Mouse (Mus musculus): ENCODE results near the gene Zbtb32. TPM values are rescaled to one million over a fixed set of nuclear protein-coding genes. Genes with fewer than 3 reads are reported as not detected.
A peak's percentile ranks its signal among the peaks of the same experiment; 100 is the strongest.

Gene Zbtb32
- polyA plus RNA-seq, 1 experiment from 2014 or later, result 0.35 TPM

DNA sequence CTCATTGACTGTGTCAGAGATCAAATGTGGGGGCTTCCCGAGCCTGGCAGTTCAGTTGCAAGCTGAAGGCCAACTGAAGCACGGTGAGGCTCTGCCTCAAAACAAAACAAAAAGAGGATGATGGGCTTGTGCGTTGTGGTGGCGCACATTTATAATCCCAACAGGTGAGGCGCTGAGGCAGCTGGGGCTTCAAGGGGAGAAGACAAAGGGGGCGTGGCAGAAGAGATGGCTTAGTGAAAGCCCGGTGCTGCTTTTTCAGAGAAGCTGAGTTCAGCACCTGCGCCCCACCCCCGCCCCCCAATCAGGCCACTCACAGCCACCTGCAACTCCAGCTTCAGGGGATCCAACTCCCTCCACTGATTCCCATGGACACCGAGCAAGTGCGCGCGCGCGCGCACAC, 9.8 kb upstream of the Zbtb32 start:
- no peak for ATAC-seq (ENCODE audit: low read depth)
- no peaks in the 10 kb centered on the region for H3K27me3 ChIP-seq (ENCODE audit: control insufficient read depth, insufficient read depth, low read length)
- H3K9me3 ChIP-seq (ENCODE audit: control insufficient read depth, low read length), result no peaks in the 10 kb centered on the region
- no peak overlapping the region for H3K4me3 ChIP-seq (ENCODE audit: low read depth, low read length)
- no peak overlapping the region for H3K4me2 ChIP-seq (ENCODE audit: low read depth, low read length)
- no peaks in the 10 kb centered on the region for H3K36me3 ChIP-seq (ENCODE audit: control insufficient read depth, insufficient read depth, low read length)
- no peaks in the 10 kb centered on the region for H3K4me1 ChIP-seq (ENCODE audit: control insufficient read depth, insufficient read depth, low read length)
- no peak overlapping the region for H3K27ac ChIP-seq (ENCODE audit: low read depth, low read length)
- 48% methylated on average over 16 of the region's 16 CpGs for WGBS
- H3K9ac ChIP-seq (replicated peaks; ENCODE audit: low read depth, low read length), result no peak overlapping the region

DNA sequence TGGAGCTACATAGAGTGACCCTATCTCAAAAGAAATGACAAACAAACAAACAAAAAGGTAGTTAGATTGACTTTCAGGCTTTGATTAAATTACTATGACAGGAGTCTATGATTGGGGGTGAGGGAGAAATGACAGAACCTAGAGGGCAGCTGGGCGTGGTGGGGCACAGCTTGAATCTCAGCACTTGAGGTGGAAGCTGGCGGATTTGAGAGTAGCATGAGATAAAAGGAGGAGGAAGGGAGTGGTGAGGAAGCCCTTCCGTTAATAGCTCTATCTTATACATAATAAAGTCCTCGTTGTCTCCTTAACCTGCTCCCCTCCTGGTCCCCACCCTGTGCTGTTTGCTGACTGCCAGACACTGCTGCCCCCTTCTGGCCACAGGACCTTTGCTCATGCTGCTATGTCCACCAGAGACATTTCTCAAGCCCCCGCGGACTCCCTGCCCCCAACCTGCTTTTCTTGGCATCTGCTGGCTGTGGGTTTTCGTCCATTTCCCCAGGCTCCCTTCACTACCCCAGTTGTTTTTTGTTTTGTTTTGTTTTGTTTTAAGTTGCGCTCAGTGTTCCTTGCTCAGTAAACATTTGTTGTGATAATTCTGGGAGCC, 9.1 kb upstream of the Zbtb32 start:
- Histone ChIP-seq H3K9me3 (ENCODE audit: control insufficient read depth, low read length) (no peaks in the 10 kb centered on the region), H3K36me3 (ENCODE audit: control insufficient read depth, insufficient read depth, low read length) (no peaks in the 10 kb centered on the region), H3K4me1 (ENCODE audit: control insufficient read depth, insufficient read depth, low read length) (no peaks in the 10 kb centered on the region), H3K27me3 (ENCODE audit: control insufficient read depth, insufficient read depth, low read length) (no peaks in the 10 kb centered on the region), H3K4me2 (ENCODE audit: low read depth, low read length) (no peak overlapping the region), H3K27ac (ENCODE audit: low read depth, low read length) (no peak overlapping the region), H3K9ac (replicated peaks; ENCODE audit: low read depth, low read length) (no peak overlapping the region), H3K4me3 (ENCODE audit: low read depth, low read length) (no peak overlapping the region)
- WGBS, result 26% methylated on average over 8 of the region's 8 CpGs
- no peak; the same call in 1 of the 2 replicates for ATAC-seq (ENCODE audit: low read depth)

DNA sequence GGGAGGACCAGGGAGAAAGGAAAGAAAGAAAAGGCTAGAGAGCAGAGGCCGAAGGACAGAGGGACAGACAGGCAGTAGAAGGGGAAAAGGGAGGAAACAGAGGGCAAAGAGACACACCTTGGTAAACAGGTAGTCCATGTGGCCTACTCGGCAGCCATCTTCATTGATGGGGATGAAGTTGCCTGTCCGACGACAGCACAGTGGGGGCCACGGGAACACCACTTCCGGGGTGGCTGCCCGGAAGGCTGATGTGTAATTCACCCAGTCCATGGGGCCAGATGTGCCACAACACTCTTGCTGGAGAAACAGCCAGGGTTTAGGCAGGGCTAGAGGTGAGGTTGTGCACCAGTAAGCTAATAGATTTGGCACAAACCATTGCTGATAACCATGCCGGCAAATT, 6.2 kb upstream of the Zbtb32 start:
- H3K27me3 ChIP-seq (ENCODE audit: control insufficient read depth, insufficient read depth, low read length), result no peaks in the 10 kb centered on the region
- no peak overlapping the region for H3K27ac ChIP-seq (ENCODE audit: low read depth, low read length)
- H3K36me3 ChIP-seq (ENCODE audit: control insufficient read depth, insufficient read depth, low read length), result no peaks in the 10 kb centered on the region
- H3K4me3 ChIP-seq (ENCODE audit: low read depth, low read length), result no peak overlapping the region
- 93% methylated on average over 8 of the region's 8 CpGs for WGBS
- no peak for ATAC-seq (ENCODE audit: low read depth)
- H3K4me2 ChIP-seq (ENCODE audit: low read depth, low read length), result no peak overlapping the region
- H3K9ac ChIP-seq (replicated peaks; ENCODE audit: low read depth, low read length), result no peak overlapping the region
- 0 out of 2 replicates have a peak, but pooled peaks cover 3% of the 10 kb centered on the region for H3K4me1 ChIP-seq (ENCODE audit: control insufficient read depth, insufficient read depth, low read length)
- no peaks in the 10 kb centered on the region for H3K9me3 ChIP-seq (ENCODE audit: control insufficient read depth, low read length)

DNA sequence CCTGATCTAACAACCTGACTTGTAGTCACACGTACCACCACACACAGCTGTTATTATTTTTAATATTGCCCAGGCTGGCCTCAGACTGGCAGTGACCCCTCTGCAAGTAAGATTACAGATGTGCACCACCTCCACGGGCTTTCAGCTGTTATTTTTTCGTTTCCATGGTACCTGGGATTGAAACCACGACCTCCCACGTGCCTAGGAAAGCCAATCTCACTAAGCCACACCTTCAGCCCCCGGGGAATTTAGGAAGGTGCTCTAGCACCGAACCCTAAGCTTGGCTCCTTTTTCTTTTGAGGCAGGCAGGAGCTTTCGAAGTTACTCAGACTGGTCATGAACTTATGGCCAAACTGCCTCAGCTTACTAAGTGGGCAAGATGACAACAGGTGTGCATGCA, 5.7 kb upstream of the Zbtb32 start:
- Histone ChIP-seq H3K9ac (replicated peaks; ENCODE audit: low read depth, low read length) (no peak overlapping the region), H3K27ac (ENCODE audit: low read depth, low read length) (no peak overlapping the region), H3K4me3 (ENCODE audit: low read depth, low read length) (no peak overlapping the region), H3K36me3 (ENCODE audit: control insufficient read depth, insufficient read depth, low read length) (no peaks in the 10 kb centered on the region), H3K4me2 (ENCODE audit: low read depth, low read length) (no peak overlapping the region), H3K27me3 (ENCODE audit: control insufficient read depth, insufficient read depth, low read length) (no peaks in the 10 kb centered on the region), H3K9me3 (ENCODE audit: control insufficient read depth, low read length) (no peaks in the 10 kb centered on the region), H3K4me1 (ENCODE audit: control insufficient read depth, insufficient read depth, low read length) (0 out of 2 replicates have a peak, but pooled peaks cover 3% of the 10 kb centered on the region)
- ATAC-seq (ENCODE audit: low read depth), result no peak
- 67% methylated on average over 8 of the region's 8 CpGs for WGBS

GRCm38 (mm10) chr7:30602583-30602982, 3.9 kb upstream of the Zbtb32 start:
- Histone ChIP-seq H3K9ac (replicated peaks; ENCODE audit: low read depth, low read length) (no peak overlapping the region), H3K36me3 (ENCODE audit: control insufficient read depth, insufficient read depth, low read length) (no peaks in the 10 kb centered on the region), H3K4me2 (ENCODE audit: low read depth, low read length) (no peak overlapping the region), H3K4me1 (ENCODE audit: control insufficient read depth, insufficient read depth, low read length) (0 out of 2 replicates have a peak, but pooled peaks cover 3% of the 10 kb centered on the region), H3K27me3 (ENCODE audit: control insufficient read depth, insufficient read depth, low read length) (no peaks in the 10 kb centered on the region), H3K4me3 (ENCODE audit: low read depth, low read length) (no peak overlapping the region), H3K9me3 (ENCODE audit: control insufficient read depth, low read length) (no peaks in the 10 kb centered on the region), H3K27ac (ENCODE audit: low read depth, low read length) (no peak overlapping the region)
- 69% methylated on average over 3 of the region's 3 CpGs for WGBS
- ATAC-seq (ENCODE audit: low read depth), result no peak

- Histone ChIP-seq H3K9me3 (ENCODE audit: control insufficient read depth, low read length) (no peaks in the 10 kb centered on the region), H3K4me2 (ENCODE audit: low read depth, low read length) (peak overlapping the region; percentile 37; the same call in 1 of the 2 replicates), H3K4me3 (ENCODE audit: low read depth, low read length) (no peak overlapping the region), H3K4me1 (ENCODE audit: control insufficient read depth, insufficient read depth, low read length) (0 out of 2 replicates have a peak, but pooled peaks cover 3% of the 10 kb centered on the region), H3K36me3 (ENCODE audit: control insufficient read depth, insufficient read depth, low read length) (no peaks in the 10 kb centered on the region), H3K9ac (replicated peaks; ENCODE audit: low read depth, low read length) (peak overlapping the region; percentile 28; the same call in 1 of the 2 replicates), H3K27me3 (ENCODE audit: control insufficient read depth, insufficient read depth, low read length) (no peaks in the 10 kb centered on the region), H3K27ac (ENCODE audit: low read depth, low read length) (peak overlapping the region; percentile 44; the same call in 1 of the 2 replicates)
- ATAC-seq (ENCODE audit: low read depth), result 0 out of 2 replicates have a peak, but pooled peaks have one; percentile 1
- WGBS, result 74% methylated on average over 7 of the region's 7 CpGs
Measured at GRCm38 (mm10) chr7:30600651-30601050, 1.9 kb upstream of the Zbtb32 start.

- H3K4me3 ChIP-seq (ENCODE audit: low read depth, low read length), result no peak overlapping the region
- H3K9me3 ChIP-seq (ENCODE audit: control insufficient read depth, low read length), result no peaks in the 10 kb centered on the region
- H3K4me2 ChIP-seq (ENCODE audit: low read depth, low read length), result peak overlapping the region; percentile 37; the same call in 1 of the 2 replicates
- no peaks in the 10 kb centered on the region for H3K36me3 ChIP-seq (ENCODE audit: control insufficient read depth, insufficient read depth, low read length)
- no peaks in the 10 kb centered on the region for H3K27me3 ChIP-seq (ENCODE audit: control insufficient read depth, insufficient read depth, low read length)
- H3K27ac ChIP-seq (ENCODE audit: low read depth, low read length), result peak overlapping the region; percentile 44; the same call in 1 of the 2 replicates
- ATAC-seq (ENCODE audit: low read depth), result peak; percentile 99
- H3K4me1 ChIP-seq (ENCODE audit: control insufficient read depth, insufficient read depth, low read length), result 0 out of 2 replicates have a peak, but pooled peaks cover 3% of the 10 kb centered on the region
- H3K9ac ChIP-seq (replicated peaks; ENCODE audit: low read depth, low read length), result 0 out of 2 replicates have a peak overlapping the region, but pooled peaks have one; percentile 28
- WGBS, result 3% methylated on average over 16 of the region's 16 CpGs
Measured at GRCm38 (mm10) chr7:30599933-30600353, 1.2 kb upstream of the Zbtb32 start.

GRCm38 (mm10) chr7:30596811-30597210, 1.9 kb downstream of the Zbtb32 start:
- Histone ChIP-seq H3K4me3 (ENCODE audit: low read depth, low read length) (no peak overlapping the region), H3K27ac (ENCODE audit: low read depth, low read length) (no peak overlapping the region), H3K9ac (replicated peaks; ENCODE audit: low read depth, low read length) (no peak overlapping the region), H3K27me3 (ENCODE audit: control insufficient read depth, insufficient read depth, low read length) (no peaks in the 10 kb centered on the region), H3K36me3 (ENCODE audit: control insufficient read depth, insufficient read depth, low read length) (no peaks in the 10 kb centered on the region), H3K9me3 (ENCODE audit: control insufficient read depth, low read length) (no peaks in the 10 kb centered on the region), H3K4me1 (ENCODE audit: control insufficient read depth, insufficient read depth, low read length) (0 out of 2 replicates have a peak, but pooled peaks cover 3% of the 10 kb centered on the region), H3K4me2 (ENCODE audit: low read depth, low read length) (no peak overlapping the region)
- no peak for ATAC-seq (ENCODE audit: low read depth)
- WGBS, result 86% methylated on average over 5 of the region's 5 CpGs

- H3K36me3 ChIP-seq (ENCODE audit: control insufficient read depth, insufficient read depth, low read length), result no peaks in the 10 kb centered on the region
- H3K27ac ChIP-seq (ENCODE audit: low read depth, low read length), result no peak overlapping the region
- no peaks in the 10 kb centered on the region for H3K27me3 ChIP-seq (ENCODE audit: control insufficient read depth, insufficient read depth, low read length)
- whole genome bisulfite sequencing, result 92% methylated on average over 5 of the region's 5 CpGs
- no peak overlapping the region for H3K4me3 ChIP-seq (ENCODE audit: low read depth, low read length)
- H3K9me3 ChIP-seq (ENCODE audit: control insufficient read depth, low read length), result no peaks in the 10 kb centered on the region
- H3K9ac ChIP-seq (replicated peaks; ENCODE audit: low read depth, low read length), result no peak overlapping the region
- no peak for ATAC-seq (ENCODE audit: low read depth)
- no peak overlapping the region for H3K4me2 ChIP-seq (ENCODE audit: low read depth, low read length)
- H3K4me1 ChIP-seq (ENCODE audit: control insufficient read depth, insufficient read depth, low read length), result 0 out of 2 replicates have a peak, but pooled peaks cover 3% of the 10 kb centered on the region
Measured at GRCm38 (mm10) chr7:30596093-30596492, 2.6 kb downstream of the Zbtb32 start.
